Mouse (Mus musculus) 416B (cell line): ENCODE data around the gene Cntln.

Experiments
- DNase-seq: peaks from one replicate; pipeline ENCODE4 v3.0.0; 2011; ENCODE audit warnings: low read depth

Gene Cntln

DNA sequence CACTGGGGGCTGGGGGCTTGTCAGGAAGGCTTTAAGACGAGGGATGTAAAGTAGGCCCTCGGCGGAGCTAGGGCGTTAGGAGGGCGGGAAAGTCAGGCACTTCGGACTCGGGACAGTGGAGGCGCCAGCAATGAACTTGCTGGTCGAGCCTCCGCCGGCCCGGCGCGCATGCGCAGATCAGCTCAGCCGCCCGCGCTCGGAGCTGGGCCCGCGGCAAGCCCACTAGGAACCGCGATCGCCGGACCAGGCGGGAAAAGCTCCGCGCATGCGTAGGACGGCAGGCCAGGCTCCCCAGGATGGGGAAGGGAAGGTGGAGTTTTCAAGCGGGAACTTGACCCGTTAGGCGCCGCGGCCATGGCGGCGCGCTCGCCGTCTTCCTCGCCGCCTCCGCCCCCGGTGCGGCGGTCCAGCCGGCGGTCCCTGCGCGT lies at the start of gene Cntln:
Cntln (plus strand) TSS at position 199 of the 428 bp plus-strand sequence.
- peak; percentile 79 for DNase-seq

- DNase-seq = peak; percentile 35
These were observed 47.1 kb upstream of the Cntln start for GRCm38 (mm10) chr4:84836979-84837378.

- DNase-seq = no peak
These were observed 45.6 kb upstream of the Cntln start for GRCm38 (mm10) chr4:84838545-84838944.

DNA sequence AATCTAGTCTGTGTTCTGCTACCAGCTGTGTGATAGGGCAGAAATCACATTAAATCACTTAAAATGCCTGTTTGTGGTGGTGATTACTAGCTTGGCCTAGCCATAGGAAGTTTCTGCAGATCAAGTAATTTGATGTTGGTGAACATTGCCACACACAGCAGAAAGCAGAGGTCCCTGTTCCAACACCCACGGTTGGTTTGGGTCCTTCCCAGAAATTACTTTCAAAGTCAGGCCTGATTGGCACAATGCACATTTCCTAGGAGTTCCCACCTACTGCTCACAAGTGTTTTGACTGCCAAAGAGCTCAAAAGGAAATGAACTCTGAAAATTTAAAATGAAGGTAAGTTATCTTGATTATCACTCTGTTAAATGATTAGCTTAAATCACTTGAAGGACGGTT lies 44.6 kb upstream of the Cntln start:
- no peak for DNase-seq

- DNase-seq = no peak
These were observed 26.5 kb upstream of the Cntln start for GRCm38 (mm10) chr4:84857588-84857987.

- DNase-seq = peak; percentile 46
These were observed 7.8 kb upstream of the Cntln start for GRCm38 (mm10) chr4:84876347-84876746.

- no peak for DNase-seq
These were observed 463 bp upstream of the Cntln start for GRCm38 (mm10) chr4:84883646-84884045.

- DNase-seq = peak; percentile 31
These were observed 596 bp downstream of the Cntln start for GRCm38 (mm10) chr4:84884539-84885270.

DNA sequence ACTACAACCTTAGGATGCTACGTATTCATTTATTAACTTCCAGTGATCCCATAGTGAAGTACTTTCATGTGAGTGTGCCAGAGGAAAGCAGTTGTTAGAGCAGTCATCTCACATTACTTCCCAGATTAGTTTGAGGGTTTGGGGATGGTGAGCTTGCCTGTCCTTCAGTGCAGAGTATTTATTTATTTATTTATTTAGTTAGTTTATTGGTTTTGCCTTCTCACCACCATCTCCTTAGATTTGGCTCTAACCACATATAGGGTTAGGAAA lies 1.1 kb downstream of the Cntln start:
- DNase-seq = no peak

DNA sequence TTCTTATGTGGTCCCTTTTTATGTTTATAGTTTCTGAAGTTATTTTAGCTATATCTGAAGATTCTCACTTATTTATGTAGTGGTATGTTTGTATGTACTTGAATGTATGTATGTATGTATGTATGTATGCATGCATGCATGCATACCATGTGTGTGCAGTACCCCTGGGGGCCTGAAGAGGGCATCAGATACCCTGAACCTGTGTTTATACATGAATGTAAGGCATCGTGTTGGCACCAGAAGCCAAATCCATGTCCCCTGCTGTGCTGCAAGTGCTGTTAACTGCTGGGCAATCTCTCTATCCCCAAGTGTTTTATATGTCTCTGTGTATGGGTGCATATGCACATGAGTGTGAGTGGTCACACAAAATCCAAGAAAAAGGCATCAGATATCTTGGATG lies 34.3 kb downstream of the Cntln start:
- no peak for DNase-seq

DNA sequence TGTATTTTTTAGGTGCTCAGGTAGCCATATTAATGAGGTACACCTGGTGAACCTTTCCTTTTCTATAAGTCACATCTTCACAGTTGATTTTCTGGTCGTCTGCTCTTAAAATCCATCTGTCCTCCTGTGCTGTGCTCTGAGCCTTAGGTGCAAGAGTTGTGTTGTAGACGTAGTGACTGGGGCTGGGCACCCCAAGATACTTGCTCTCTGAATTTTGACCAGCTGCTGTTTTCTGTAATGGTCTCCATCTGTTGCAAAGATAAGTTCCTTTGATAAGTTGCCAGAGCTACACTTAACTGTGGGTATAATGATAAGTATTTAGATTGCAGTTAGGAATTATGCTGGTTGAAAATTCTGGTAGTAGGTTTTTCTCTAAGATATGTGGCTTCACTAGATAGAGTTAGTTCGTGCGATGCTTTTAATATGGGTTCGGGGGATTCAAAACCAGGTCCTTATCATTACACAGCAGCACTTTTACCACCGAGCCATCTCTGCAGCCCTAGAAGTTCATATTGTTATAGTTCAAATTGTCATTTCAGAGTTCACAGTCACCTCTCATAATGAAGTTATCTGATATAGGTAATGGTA lies 50.3 kb downstream of the Cntln start:
- DNase-seq = no peak

DNA sequence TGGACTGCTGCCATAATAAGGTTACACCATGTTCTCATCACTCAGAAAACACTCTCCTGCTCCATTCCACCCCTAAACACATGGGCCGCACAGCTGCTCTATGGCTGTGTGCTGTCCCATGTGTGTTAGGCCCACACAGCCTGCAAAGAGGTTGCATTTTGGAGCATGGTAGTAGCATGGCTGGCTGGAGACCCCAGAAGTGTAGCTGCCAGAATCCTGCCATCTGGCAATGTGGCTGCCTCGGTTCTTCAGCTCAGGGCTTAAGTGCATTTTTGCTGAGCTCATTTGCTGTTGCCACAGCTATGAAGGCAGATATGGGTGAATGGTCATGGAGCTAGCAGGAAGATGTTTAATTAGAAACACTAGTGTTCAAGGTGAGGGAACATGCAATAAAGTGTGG lies 58.0 kb downstream of the Cntln start:
- no peak for DNase-seq

DNA sequence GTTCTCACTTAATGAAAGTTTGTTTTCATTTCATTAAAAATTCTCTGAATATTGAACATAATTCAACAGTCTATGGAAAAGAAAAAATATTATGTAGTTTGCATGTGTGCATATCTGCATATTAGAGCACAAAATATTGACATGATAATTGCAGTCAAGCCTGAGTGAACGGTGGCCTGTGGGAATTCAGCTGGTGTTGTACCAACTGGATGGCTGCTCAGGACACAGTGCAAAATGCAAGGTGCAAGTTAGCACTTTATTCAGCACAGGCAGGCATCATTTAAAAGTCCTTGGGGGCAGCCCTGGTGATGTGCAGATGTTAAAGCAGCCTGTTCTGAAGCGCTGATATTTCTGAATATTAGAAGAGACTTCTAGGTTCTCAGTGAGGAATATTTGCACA lies 58.5 kb downstream of the Cntln start:
- no peak for DNase-seq

DNA sequence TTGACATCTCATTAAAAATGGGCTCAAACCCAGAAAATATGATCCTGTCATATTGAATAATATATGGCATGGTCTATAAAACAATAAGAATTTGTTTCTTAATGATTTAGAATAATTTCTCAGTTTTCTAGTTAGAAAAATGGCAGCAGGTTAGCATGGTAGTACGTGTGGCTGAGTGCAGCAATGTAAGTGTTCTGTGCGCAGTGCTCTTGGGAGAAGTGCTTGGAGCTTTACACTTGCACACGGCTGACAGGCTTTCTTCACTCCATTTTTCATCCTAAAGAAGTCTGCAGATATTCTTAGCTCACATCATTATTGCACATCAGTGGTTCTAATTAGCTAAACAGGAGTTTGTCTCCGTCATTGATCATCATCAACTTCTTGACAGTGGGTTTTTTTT lies 60.0 kb downstream of the Cntln start:
- no peak for DNase-seq

DNA sequence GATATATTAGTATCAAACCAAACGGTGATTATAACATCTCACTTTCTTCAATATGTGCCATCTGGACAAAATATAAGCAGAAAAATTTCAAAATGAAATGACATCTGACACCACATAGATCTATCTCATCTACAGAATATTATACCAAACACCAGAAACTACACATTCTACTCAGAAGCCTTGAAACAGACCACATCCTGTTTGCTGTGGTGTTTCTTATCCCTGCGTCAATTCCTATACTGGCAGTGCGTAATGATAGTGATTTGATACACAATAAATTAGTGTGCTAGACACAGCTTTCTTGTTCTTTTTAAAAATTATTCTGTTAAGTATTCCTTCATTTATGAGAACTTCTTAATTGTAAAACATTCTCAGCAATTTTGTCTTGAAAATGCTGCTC lies 62.3 kb downstream of the Cntln start:
- DNase-seq = peak; percentile 49

DNA sequence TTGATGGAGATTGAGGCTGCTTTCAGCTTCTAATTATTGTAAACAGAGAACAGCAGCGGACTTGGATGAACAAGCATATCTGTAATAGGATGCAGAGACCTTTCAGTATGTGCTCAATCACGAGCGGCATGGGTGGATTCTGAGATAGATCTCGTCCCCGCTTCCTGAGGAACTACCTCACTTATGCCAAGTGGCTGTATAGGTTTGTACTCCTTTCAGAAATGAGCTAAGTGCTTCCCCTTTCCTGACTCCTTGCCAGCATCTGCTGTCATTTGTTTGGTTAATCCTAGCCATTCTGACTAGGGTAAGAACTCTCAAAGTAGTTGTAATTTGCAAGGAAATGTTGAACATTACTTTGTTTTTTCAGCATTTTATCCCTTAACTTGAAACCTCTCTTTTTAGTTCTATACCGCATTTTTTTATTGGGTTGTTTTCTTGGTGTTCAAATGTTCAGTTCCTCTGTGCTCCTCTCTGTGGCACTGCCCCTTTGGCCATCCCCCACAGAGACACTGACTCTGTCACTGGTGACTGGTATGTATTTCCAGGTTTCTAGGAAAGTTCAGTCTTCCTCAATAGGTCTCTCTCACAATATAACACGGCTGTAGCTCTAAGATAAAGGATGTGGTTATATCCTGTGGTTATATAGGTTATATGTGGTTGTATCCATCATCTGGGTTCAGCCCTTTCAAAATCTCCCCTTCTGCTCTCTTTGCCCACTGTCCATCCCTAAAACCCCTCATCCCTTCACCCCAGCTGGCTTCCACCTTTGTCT lies 93.0 kb downstream of the Cntln start:
- DNase-seq = peak; percentile 77

GRCm38 (mm10) chr4:84995520-84996348 lies 111.6 kb downstream of the Cntln start:
- no peak for DNase-seq

- DNase-seq = no peak
These were observed 121.5 kb downstream of the Cntln start for GRCm38 (mm10) chr4:85005581-85005980.

- DNase-seq = no peak
These were observed 122.7 kb downstream of the Cntln start for GRCm38 (mm10) chr4:85006789-85007188.

- DNase-seq = no peak
These were observed 126.7 kb downstream of the Cntln start for GRCm38 (mm10) chr4:85010846-85011245.

GRCm38 (mm10) chr4:85045748-85046147 lies 161.6 kb downstream of the Cntln start:
- no peak for DNase-seq

GRCm38 (mm10) chr4:85049933-85050553 lies 165.9 kb downstream of the Cntln start:
- DNase-seq = no peak
